Mouse (Mus musculus) kidney, postnatal 25 days (tissue): Measurements from ENCODE around the gene 2310061I04Rik.

Experiments used
- DNase-seq, 2 experiments: peaks; one replicate each; pipeline ENCODE4 v3.0.0; 2021; ENCODE audit warnings: mixed read lengths in 2 of 2

The 2310061I04Rik gene

GRCm38 (mm10) chr17:35869346-35870067 lies 27.7 kb downstream of the 2310061I04Rik start:
- peak; percentile 70 to 76 for DNase-seq

- no peak for DNase-seq
Measured at GRCm38 (mm10) chr17:35868961-35869345, 28.3 kb downstream of the 2310061I04Rik start.

GRCm38 (mm10) chr17:35868165-35868820 lies 28.9 kb downstream of the 2310061I04Rik start:
- DNase-seq = peak; percentile 43 to 68

- peak; percentile 57 to 69 for DNase-seq
Measured at GRCm38 (mm10) chr17:35866911-35867890, 30.0 kb downstream of the 2310061I04Rik start.

GRCm38 (mm10) chr17:35866281-35866831 lies 30.9 kb downstream of the 2310061I04Rik start:
- peak; percentile 59 to 84 for DNase-seq

GRCm38 (mm10) chr17:35865481-35866280 lies 31.6 kb downstream of the 2310061I04Rik start, which contains the start of gene Ppp1r18:
Gene Ppp1r18 (plus strand): TSS chr17:35865593.
- DNase-seq = peak; percentile 62 to 83

- DNase-seq = no peak
Measured at GRCm38 (mm10) chr17:35864832-35865353, 32.3 kb downstream of the 2310061I04Rik start.

GRCm38 (mm10) chr17:35861198-35861857 lies 35.9 kb downstream of the 2310061I04Rik start, which contains the start of gene Nrm:
Gene Nrm (plus strand): TSS chr17:35861318.
- DNase-seq = peak; percentile 92 to 94

- no peak for DNase-seq
Measured at GRCm38 (mm10) chr17:35860831-35861197, 36.4 kb downstream of the 2310061I04Rik start.

GRCm38 (mm10) chr17:35859835-35860234 lies 37.4 kb downstream of the 2310061I04Rik start:
- DNase-seq = peak in 1 of 2 experiments; percentile 6

- no peak for DNase-seq
Measured at GRCm38 (mm10) chr17:35859371-35859770, 37.9 kb downstream of the 2310061I04Rik start.

GRCm38 (mm10) chr17:35850974-35851373 lies 46.3 kb downstream of the 2310061I04Rik start:
- DNase-seq = no peak

GRCm38 (mm10) chr17:35848112-35848511 lies 49.1 kb downstream of the 2310061I04Rik start:
- DNase-seq = peak; percentile 34 to 53

- DNase-seq = no peak
Measured at GRCm38 (mm10) chr17:35843514-35843913, 53.7 kb downstream of the 2310061I04Rik start.
